Mouse (Mus musculus) MEL (cell line): ENCODE data around the gene Tex9. TPM values are rescaled to one million over a fixed set of nuclear protein-coding genes. Genes with fewer than 3 reads are reported as not detected.

Source experiments
- DNase-seq: peaks from one replicate; pipeline ENCODE4 v3.0.0; 2011; ENCODE audit warnings: low read depth, low spot score
- H3K27ac ChIP-seq: 2 replicates; pipeline ENCODE4 v1.5.1; 2012; ENCODE audit warnings: low read depth, mild to moderate bottlenecking, control low read depth, low read length, moderate library complexity; ENCODE audit not compliant: control insufficient read depth
- H3K27me3 ChIP-seq, 2 experiments: fragments of 150-350 bp in 1 of 2; sonication (generic) in 1 of 2; 2 replicates each; pipeline ENCODE4 v1.6.1; 2012; ENCODE audit warnings: low read length in 2 of 2, mild to moderate bottlenecking in 2 of 2, improper control_type of control experiment in 1 of 2, moderate library complexity in 1 of 2; ENCODE audit not compliant: insufficient read depth in 2 of 2, control insufficient read depth in 1 of 2
- H3K36me3 ChIP-seq, 2 experiments: 2 replicates each; pipeline ENCODE4 v1.6.1; 2012 to 2014; ENCODE audit warnings: low read length in 2 of 2, improper control_type of control experiment in 1 of 2, inconsistent platforms in 1 of 2, mild to moderate bottlenecking in 1 of 2; ENCODE audit not compliant: insufficient read depth in 2 of 2, control insufficient read depth in 1 of 2
- H3K4me1 ChIP-seq, 2 experiments: fragments of 150-350 bp in 1 of 2; sonication (generic) in 1 of 2; 2 replicates each; pipeline ENCODE4 v1.6.1; 2012; ENCODE audit warnings: low read length in 2 of 2, improper control_type of control experiment in 1 of 2, mild to moderate bottlenecking in 1 of 2; ENCODE audit not compliant: insufficient read depth in 2 of 2, control insufficient read depth in 1 of 2
- H3K4me3 ChIP-seq, 2 experiments: fragments of 150-350 bp in 1 of 2; sonication (generic) in 1 of 2; 2 replicates each; pipeline ENCODE4 v1.5.1; 2012; ENCODE audit warnings: low read depth in 2 of 2, low read length in 2 of 2, mild to moderate bottlenecking in 2 of 2, moderate library complexity in 2 of 2, control low read depth in 1 of 2, improper control_type of control experiment in 1 of 2; ENCODE audit not compliant: control insufficient read depth in 1 of 2, insufficient read depth in 1 of 2
- H3K79me2 ChIP-seq: 2 replicates; pipeline ENCODE4 v1.6.1; 2012; ENCODE audit warnings: mild to moderate bottlenecking, low read length, moderate library complexity; ENCODE audit not compliant: control insufficient read depth, poor library complexity, insufficient read depth
- H3K9ac ChIP-seq: 2 replicates; pipeline ENCODE4 v1.6.1; 2012; ENCODE audit warnings: low read depth, mild to moderate bottlenecking, control low read depth, low read length, moderate library complexity; ENCODE audit not compliant: control insufficient read depth, poor library complexity, severe bottlenecking
- H3K9me3 ChIP-seq: fragments of 150-350 bp; sonication (generic); replicated peaks from 2 replicates; pipeline ENCODE4 v1.6.1; 2012; ENCODE audit warnings: mild to moderate bottlenecking, low read length, improper control_type of control experiment, moderate library complexity; ENCODE audit not compliant: insufficient read depth
- CHD2 ChIP-seq: IDR thresholded peaks from 2 replicates; pipeline ENCODE4 v1.6.1; 2011; ENCODE audit warnings: low read length, improper control_type of control experiment
- CTCF ChIP-seq, 3 experiments: IDR thresholded peaks in 2 of 3; conservative IDR thresholded peaks in 1 of 3; 2 replicates each; pipeline ENCODE4 v1.5.1; 2011 to 2012; ENCODE audit warnings: low read length in 3 of 3, low read depth in 2 of 3, mild to moderate bottlenecking in 2 of 3, improper control_type of control experiment in 1 of 3, inconsistent platforms in 1 of 3, mixed read lengths in 1 of 3, moderate library complexity in 1 of 3; ENCODE audit not compliant: control insufficient read depth in 1 of 3, insufficient read depth in 1 of 3, poor library complexity in 1 of 3, severe bottlenecking in 1 of 3
- EP300 ChIP-seq, 2 experiments: IDR thresholded peaks; 2 replicates each; pipeline ENCODE4 v1.6.1; 2011; ENCODE audit warnings: improper control_type of control experiment in 2 of 2, low read length in 2 of 2, low read depth in 1 of 2, mild to moderate bottlenecking in 1 of 2
- ETS1 ChIP-seq: IDR thresholded peaks from 2 replicates; pipeline ENCODE4 v1.6.1; 2012; ENCODE audit warnings: low read depth, mild to moderate bottlenecking, inconsistent platforms, low read length, improper control_type of control experiment, moderate library complexity
- GABPA ChIP-seq: IDR thresholded peaks from 2 replicates; pipeline ENCODE4 v1.6.1; 2012; ENCODE audit warnings: low read depth, mild to moderate bottlenecking, inconsistent platforms, low read length, improper control_type of control experiment, moderate library complexity
- GATA1 ChIP-seq: IDR thresholded peaks from 2 replicates; pipeline ENCODE4 v1.6.1; 2011; ENCODE audit warnings: low read depth, low read length, improper control_type of control experiment
- HCFC1 ChIP-seq: IDR thresholded peaks from 2 replicates; pipeline ENCODE4 v1.6.1; 2012; ENCODE audit warnings: low read depth, mild to moderate bottlenecking, inconsistent platforms, low read length, improper control_type of control experiment, moderate library complexity
- JUND ChIP-seq: IDR thresholded peaks from 2 replicates; pipeline ENCODE4 v1.6.1; 2011; ENCODE audit warnings: low read depth, mild to moderate bottlenecking, improper control_type of control experiment, low read length
- MAFK ChIP-seq: IDR thresholded peaks from 2 replicates; pipeline ENCODE4 v1.6.1; 2011; ENCODE audit warnings: low read depth, mild to moderate bottlenecking, low read length, improper control_type of control experiment, borderline replicate concordance
- MAX ChIP-seq: IDR thresholded peaks from 2 replicates; pipeline ENCODE4 v1.6.1; 2011; ENCODE audit warnings: low read length, improper control_type of control experiment
- MEF2A ChIP-seq: IDR thresholded peaks from 2 replicates; pipeline ENCODE4 v1.6.1; 2014; ENCODE audit warnings: low read depth, mild to moderate bottlenecking, inconsistent platforms, low read length, improper control_type of control experiment; ENCODE audit not compliant: poor library complexity, insufficient replicate concordance, severe bottlenecking; ENCODE audit errors: extremely low read depth
- MXI1 ChIP-seq: IDR thresholded peaks from 2 replicates; pipeline ENCODE4 v1.6.1; 2011; ENCODE audit warnings: mild to moderate bottlenecking, low read depth, low read length, improper control_type of control experiment
- NRF1 ChIP-seq: IDR thresholded peaks from 2 replicates; pipeline ENCODE4 v1.6.1; 2014; ENCODE audit warnings: low read depth, mild to moderate bottlenecking, inconsistent platforms, low read length, improper control_type of control experiment, moderate library complexity; ENCODE audit not compliant: poor library complexity, insufficient read depth, severe bottlenecking
- POLR2A ChIP-seq, 2 experiments: IDR thresholded peaks; 2 replicates each; pipeline ENCODE4 v1.6.1; 2011 to 2012; ENCODE audit warnings: low read length in 2 of 2, mild to moderate bottlenecking in 2 of 2, control low read depth in 1 of 2, improper control_type of control experiment in 1 of 2, low read depth in 1 of 2, moderate library complexity in 1 of 2; ENCODE audit not compliant: control insufficient read depth in 1 of 2, insufficient read depth in 1 of 2, poor library complexity in 1 of 2
- POLR2AphosphoS2 ChIP-seq: IDR thresholded peaks from 2 replicates; pipeline ENCODE4 v1.6.1; 2011; ENCODE audit warnings: low read length, improper control_type of control experiment
- POLR2AphosphoS5 ChIP-seq: IDR thresholded peaks from 2 replicates; pipeline ENCODE4 v1.6.1; 2012; ENCODE audit warnings: low read depth, borderline replicate concordance, mild to moderate bottlenecking, inconsistent platforms, low read length, moderate library complexity, mixed read lengths
- RAD21 ChIP-seq: IDR thresholded peaks from 2 replicates; pipeline ENCODE4 v1.6.1; 2011; ENCODE audit warnings: mild to moderate bottlenecking, low read depth, low read length, improper control_type of control experiment
- RCOR1 ChIP-seq: IDR thresholded peaks from 2 replicates; pipeline ENCODE4 v1.6.1; 2012; ENCODE audit warnings: low read depth, mild to moderate bottlenecking, inconsistent platforms, low read length, improper control_type of control experiment
- SMC3 ChIP-seq: IDR thresholded peaks from 2 replicates; pipeline ENCODE4 v1.6.1; 2011; ENCODE audit warnings: low read depth, low read length, improper control_type of control experiment
- TBP ChIP-seq: IDR thresholded peaks from 2 replicates; pipeline ENCODE4 v1.8.0; 2011; ENCODE audit warnings: low read depth, low read length, improper control_type of control experiment
- TCF12 ChIP-seq: IDR thresholded peaks from 2 replicates; pipeline ENCODE4 v1.6.1; 2014; ENCODE audit warnings: low read depth, mild to moderate bottlenecking, inconsistent platforms, low read length, improper control_type of control experiment, moderate library complexity
- UBTF ChIP-seq: IDR thresholded peaks from 2 replicates; pipeline ENCODE4 v1.6.1; 2012; ENCODE audit warnings: low read depth, mild to moderate bottlenecking, inconsistent platforms, low read length, improper control_type of control experiment, moderate library complexity, borderline replicate concordance; ENCODE audit not compliant: insufficient read depth
- USF1 ChIP-seq: IDR thresholded peaks from 2 replicates; pipeline ENCODE4 v1.6.1; 2014; ENCODE audit warnings: low read depth, mild to moderate bottlenecking, inconsistent platforms, low read length, improper control_type of control experiment, moderate library complexity
- ZC3H11A ChIP-seq: IDR thresholded peaks from 2 replicates; pipeline ENCODE4 v1.6.1; 2012; ENCODE audit warnings: low read depth, mild to moderate bottlenecking, inconsistent platforms, low read length, improper control_type of control experiment
- ZKSCAN1 ChIP-seq: IDR thresholded peaks from 2 replicates; pipeline ENCODE4 v1.6.1; 2012; ENCODE audit warnings: low read depth, mild to moderate bottlenecking, inconsistent platforms, low read length, improper control_type of control experiment, moderate library complexity
- ZNF384 ChIP-seq: IDR thresholded peaks from 2 replicates; pipeline ENCODE4 v1.6.1; 2012; ENCODE audit warnings: low read depth, mild to moderate bottlenecking, inconsistent platforms, low read length, improper control_type of control experiment
- polyA plus RNA-seq, 2 experiments: library from polyadenylated mRNA; stranded (reverse) in 1 of 2; unstranded in 1 of 2; fragments of >175 nt in 1 of 2; fragments of >200 nt in 1 of 2; gene quantifications; 2 replicates each; pipeline versions ENCODE4 v1.2.1 to v1.2.4; 2012; ENCODE audit warnings: low replicate concordance in 2 of 2, low read depth in 1 of 2; ENCODE audit not compliant: insufficient read length in 2 of 2, insufficient read depth in 1 of 2, missing spikeins in 1 of 2
- total RNA-seq: library from RNA; depleted of rRNA; stranded (reverse); fragments of 300-350 nt; gene quantifications from 2 replicates; pipeline ENCODE4 v1.2.3, GENCODE M21; 2012

The Tex9 gene
- total and polyA plus RNA-seq, 3 experiments = 7.0 to 17.1 TPM; not detected in 1

GRCm38 (mm10) chr9:72468616-72469015, 23.4 kb downstream of the Tex9 start:
- H3K79me2 ChIP-seq = no peaks in the 10 kb centered on the region
- TF ChIP-seq ZKSCAN1 (no peak), TBP (no peak), CTCF (IDR thresholded peaks at IDR 0.05 in 2 of 3, conservative IDR thresholded peaks at IDR 0.05 in 1 of 3; ENCODE audit: control insufficient read depth in 1 of 3, insufficient read depth in 1 of 3, low read depth in 2 of 3, low read length in 3 of 3, poor library complexity in 1 of 3, severe bottlenecking in 1 of 3) (no peak), ZNF384 (no peak), EP300 (IDR thresholded peaks at IDR 0.05; ENCODE audit: low read depth in 1 of 2, low read length in 2 of 2) (no peak), ZC3H11A (no peak), POLR2AphosphoS5 (no peak), GATA1 (no peak), NRF1 (no peak), HCFC1 (no peak), GABPA (no peak)
- TF ChIP-seq, all 39 proteins: peak for 0
- H3K36me3 ChIP-seq = peaks cover 0 to 28% of the 10 kb centered on the region in 2 experiments; a peak in 2 of 4 replicates
- peaks cover 9 to 13% of the 10 kb centered on the region in 2 experiments for H3K4me1 ChIP-seq
- no peak overlapping the region for H3K9ac ChIP-seq
- H3K9me3 ChIP-seq = no peaks in the 10 kb centered on the region
- no peak overlapping the region for H3K27ac ChIP-seq
- H3K27me3 ChIP-seq = no peaks in the 10 kb centered on the region
- no peak for DNase-seq
- no peak overlapping the region for H3K4me3 ChIP-seq

- TF ChIP-seq RAD21 (peak; percentile 18; the same call in 1 of the 2 replicates), MAX (peak; percentile 32; the same call in 1 of the 2 replicates), ZNF384 (no peak), UBTF (no peak), ETS1 (0 out of 2 replicates have a peak, but pooled peaks have one; percentile 21), CTCF (IDR thresholded peaks at IDR 0.05 in 2 of 3, conservative IDR thresholded peaks at IDR 0.05 in 1 of 3; ENCODE audit: control insufficient read depth in 1 of 3, insufficient read depth in 1 of 3, low read depth in 2 of 3, low read length in 3 of 3, poor library complexity in 1 of 3, severe bottlenecking in 1 of 3) (peak; percentile 55 to 77 (median 59)), GATA1 (no peak; the same call in 1 of the 2 replicates), CHD2 (no peak), GABPA (no peak), POLR2AphosphoS2 (no peak), RCOR1 (no peak), POLR2A (IDR thresholded peaks at IDR 0.05; ENCODE audit: control insufficient read depth in 1 of 2, insufficient read depth in 1 of 2, low read depth in 1 of 2, low read length in 2 of 2, poor library complexity in 1 of 2) (no peak), TCF12 (no peak; the same call in 1 of the 2 replicates), SMC3 (peak; percentile 49), NRF1 (no peak), USF1 (peak; percentile 37; the same call in 1 of the 2 replicates), POLR2AphosphoS5 (no peak), JUND (no peak), MAFK (no peak), MXI1 (no peak), MEF2A (no peak)
- Histone ChIP-seq H3K9me3 (no peaks in the 10 kb centered on the region), H3K27ac (no peak overlapping the region), H3K9ac (no peak overlapping the region), H3K4me3 (no peak overlapping the region), H3K79me2 (no peaks in the 10 kb centered on the region), H3K27me3 (no peaks in the 10 kb centered on the region), H3K4me1 (peaks cover 9 to 19% of the 10 kb centered on the region in 2 experiments), H3K36me3 (peaks cover 0 to 34% of the 10 kb centered on the region in 2 experiments; a peak in 2 of 4 replicates)
- peak; percentile 76 for DNase-seq
Observed at GRCm38 (mm10) chr9:72467551-72468407, 24.2 kb downstream of the Tex9 start.
